Mouse (Mus musculus) adrenal gland, adult 18-20 months (tissue): ENCODE measurements around the gene Slc35e3. TPM values are rescaled to one million over a fixed set of nuclear protein-coding genes. Genes with fewer than 3 reads are reported as not detected.
"Not testable (repeated sequence)": the region's sequence is repeated elsewhere in the genome, so short reads cannot be mapped to it uniquely, and the experiment has no call there.

Source experiments
- DNase-seq, 2 experiments: peaks; one replicate each; pipeline ENCODE4 v3.0.0; 2021 to 2022; ENCODE audit warnings: low spot score in 2 of 2
- total RNA-seq, 2 experiments: library from RNA; stranded (reverse); gene quantifications; 1 replicate in 1 of 2; 2 replicates in 1 of 2; pipeline ENCODE4 v1.2.3; 2021

Slc35e3 gene
- total RNA-seq, 2 experiments from 2014 or later = 13.1 to 15.0 TPM

DNA sequence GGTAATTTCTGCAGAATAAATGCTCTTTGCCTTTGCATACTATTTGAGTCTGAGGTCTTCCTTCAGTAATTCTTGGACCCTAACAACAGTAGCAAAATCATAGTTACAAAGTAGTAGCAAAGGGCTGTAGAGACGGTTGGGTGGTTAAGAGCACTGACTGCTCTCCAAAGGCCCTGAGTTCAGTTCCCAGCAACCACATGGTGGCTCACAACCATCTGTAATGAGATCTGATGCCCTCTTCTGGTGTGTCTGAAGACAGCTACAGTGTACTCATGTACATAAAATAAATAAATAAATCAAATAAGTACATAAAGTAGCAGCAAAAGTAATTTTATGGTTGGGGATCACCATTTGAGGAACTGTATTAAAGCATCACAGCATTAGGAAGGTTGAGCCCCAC lies 30.5 kb downstream of the Slc35e3 start:
- DNase-seq = not testable (repeated sequence)

- no peak for DNase-seq
These were observed 31.2 kb downstream of the Slc35e3 start for GRCm38 (mm10) chr10:117714928-117715500.

GRCm38 (mm10) chr10:117714048-117714545 lies 32.1 kb downstream of the Slc35e3 start:
- no peak for DNase-seq

- no peak for DNase-seq
These were observed 32.7 kb downstream of the Slc35e3 start for GRCm38 (mm10) chr10:117713466-117713865.

DNA sequence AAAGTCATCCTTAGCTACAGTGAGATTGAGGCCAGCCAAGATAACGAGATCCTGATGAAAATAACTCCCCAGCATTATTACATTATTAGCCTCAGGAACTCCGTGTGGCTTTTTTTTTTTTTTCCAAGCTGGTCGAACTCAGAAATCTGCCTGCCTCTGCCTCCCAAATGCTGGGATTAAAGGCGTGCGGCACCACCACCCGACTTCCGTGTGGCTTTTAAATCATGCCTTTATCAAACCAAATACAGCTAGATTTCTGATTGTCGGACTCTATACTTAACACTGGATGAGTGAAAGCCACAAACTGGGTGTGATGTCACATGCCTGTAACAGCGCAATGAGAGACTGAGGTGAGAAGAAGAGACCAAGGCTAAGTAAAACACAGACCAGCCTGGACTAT lies 33.3 kb downstream of the Slc35e3 start:
- DNase-seq = no peak

GRCm38 (mm10) chr10:117712191-117712754 lies 33.9 kb downstream of the Slc35e3 start:
- DNase-seq = no peak

DNA sequence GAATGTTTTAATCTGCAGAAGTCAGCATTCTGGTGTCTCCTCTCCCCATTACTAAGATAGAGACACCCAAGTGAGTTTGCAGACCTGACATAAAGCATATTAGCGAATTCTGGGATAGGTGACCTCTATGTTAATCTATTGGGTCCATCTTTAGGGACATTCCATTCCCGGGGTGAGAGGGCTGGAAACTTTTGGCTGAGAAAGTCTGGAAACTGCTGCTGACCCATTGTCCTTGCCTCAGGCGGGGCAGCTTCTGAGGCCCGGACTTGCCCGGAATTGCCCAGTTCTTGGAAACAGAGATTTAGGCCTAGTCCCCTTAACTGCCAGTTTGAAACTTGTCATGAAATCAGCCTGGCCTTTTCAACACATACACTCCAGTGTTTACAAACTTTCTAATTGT lies 34.8 kb downstream of the Slc35e3 start:
- DNase-seq = no peak

DNA sequence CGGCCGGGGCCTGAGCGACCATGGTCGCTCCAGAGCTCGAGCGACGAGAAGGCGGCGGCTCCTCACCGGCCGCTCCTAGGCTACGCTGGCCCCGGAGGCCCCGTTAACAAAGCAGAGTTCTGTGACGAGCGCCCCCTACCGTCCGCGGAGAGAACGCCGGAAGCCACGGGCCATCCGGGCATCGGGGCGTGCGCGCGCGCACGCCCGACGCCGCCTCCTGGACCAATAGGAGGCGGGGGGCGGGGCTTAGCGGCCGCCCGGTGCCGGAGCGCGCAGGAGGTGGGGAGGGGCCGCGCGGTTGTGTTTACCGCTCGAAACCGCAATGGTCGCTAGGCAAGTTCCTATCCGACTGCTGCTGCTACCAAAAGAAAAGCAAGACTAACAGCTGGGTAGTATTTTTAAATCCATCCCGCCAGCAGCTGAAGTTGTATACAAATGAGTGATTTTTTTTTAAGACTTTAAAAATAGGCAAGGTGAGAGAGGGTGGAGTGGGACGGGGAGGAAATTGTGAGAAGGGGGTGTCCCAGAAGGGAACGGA lies 35.5 kb downstream of the Slc35e3 start, which contains the start of gene Mdm2:
Gene Mdm2, minus strand, starts transcription at position 155 of the 538 bp plus-strand sequence.
- DNase-seq = peak; percentile 99

- peak; percentile 75 to 78 for DNase-seq
These were observed 36.1 kb downstream of the Slc35e3 start for GRCm38 (mm10) chr10:117709930-117710603.

- no peak for DNase-seq
These were observed 36.8 kb downstream of the Slc35e3 start for GRCm38 (mm10) chr10:117709326-117709830.

DNA sequence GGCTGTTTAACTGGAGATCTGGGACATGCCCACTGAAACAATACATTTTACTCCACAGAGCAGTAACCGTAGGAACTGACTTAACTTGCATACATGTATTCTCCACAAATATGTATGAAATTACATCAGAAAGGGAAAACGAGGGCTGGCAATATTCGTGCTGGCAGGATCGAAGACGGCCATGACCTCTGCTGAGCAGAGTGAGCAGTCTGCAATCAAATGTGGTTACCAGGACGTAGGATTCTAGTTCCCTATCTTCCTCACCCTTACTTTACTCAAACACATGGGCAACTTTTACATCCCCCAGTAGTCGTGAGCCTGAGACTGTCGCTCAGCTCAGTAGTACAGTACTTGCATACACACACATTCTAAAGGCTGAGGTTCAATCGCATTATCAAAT lies 37.3 kb downstream of the Slc35e3 start:
- DNase-seq = no peak

DNA sequence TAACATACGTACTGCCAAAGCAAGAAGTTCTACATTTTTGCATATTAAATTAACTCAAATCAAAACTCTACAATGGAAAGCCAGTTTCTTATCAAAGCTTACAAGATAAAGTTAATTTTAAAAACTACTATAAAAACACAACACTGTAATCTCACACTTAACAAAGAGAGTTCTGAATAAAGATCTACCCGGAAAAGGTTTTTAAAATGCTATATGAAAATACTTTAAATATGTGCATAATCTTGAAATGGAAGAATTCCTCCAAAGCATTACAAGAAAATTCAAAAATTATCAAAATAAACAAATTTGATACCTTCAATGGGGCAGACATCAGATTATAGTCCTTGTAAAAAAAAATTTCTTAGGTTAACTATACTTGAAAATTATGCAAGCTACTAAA lies 37.8 kb downstream of the Slc35e3 start:
- no peak for DNase-seq

- DNase-seq = no peak
These were observed 38.9 kb downstream of the Slc35e3 start for GRCm38 (mm10) chr10:117707114-117707838.

DNA sequence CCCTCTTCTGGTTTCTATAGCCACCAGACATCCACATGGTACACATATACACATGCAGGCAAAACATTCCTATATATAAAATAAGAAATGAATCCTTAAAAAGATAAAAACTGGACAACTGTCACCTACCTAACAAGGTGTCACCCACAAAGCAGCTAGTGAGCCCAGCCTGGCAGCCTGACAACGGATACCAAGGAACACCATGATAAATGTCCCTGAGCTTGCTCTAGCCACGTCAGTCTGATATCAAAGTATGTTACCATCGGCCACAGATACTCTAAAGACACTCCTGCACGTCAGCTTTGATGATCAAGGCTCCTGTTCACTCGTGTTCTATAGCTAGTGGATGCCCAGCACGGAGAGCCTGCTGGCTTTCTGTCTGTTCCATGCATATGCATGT lies 39.7 kb downstream of the Slc35e3 start:
- DNase-seq = no peak

GRCm38 (mm10) chr10:117705806-117706205 lies 40.4 kb downstream of the Slc35e3 start:
- DNase-seq = no peak

GRCm38 (mm10) chr10:117704964-117705335 lies 41.2 kb downstream of the Slc35e3 start:
- no peak for DNase-seq

- DNase-seq = not testable (repeated sequence)
These were observed 41.7 kb downstream of the Slc35e3 start for GRCm38 (mm10) chr10:117704314-117704963.

DNA sequence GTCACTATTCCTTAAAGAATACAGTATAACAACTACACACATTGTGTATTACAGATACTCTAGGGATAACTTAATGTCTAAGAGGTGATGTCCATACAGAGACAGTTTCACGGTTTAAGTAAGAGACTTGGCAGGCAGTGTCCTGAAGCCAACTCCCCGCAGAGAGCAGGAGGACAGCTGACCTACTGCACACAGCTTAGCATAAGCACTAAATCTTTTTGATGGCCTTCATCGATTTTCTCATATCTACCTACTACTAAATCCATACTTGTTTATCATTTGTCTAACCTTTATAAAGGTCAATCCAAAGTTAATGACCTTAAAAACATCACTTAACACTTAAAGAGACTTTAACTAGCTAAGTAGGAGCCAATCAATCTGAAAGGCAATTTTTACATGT lies 42.7 kb downstream of the Slc35e3 start:
- DNase-seq = no peak

DNA sequence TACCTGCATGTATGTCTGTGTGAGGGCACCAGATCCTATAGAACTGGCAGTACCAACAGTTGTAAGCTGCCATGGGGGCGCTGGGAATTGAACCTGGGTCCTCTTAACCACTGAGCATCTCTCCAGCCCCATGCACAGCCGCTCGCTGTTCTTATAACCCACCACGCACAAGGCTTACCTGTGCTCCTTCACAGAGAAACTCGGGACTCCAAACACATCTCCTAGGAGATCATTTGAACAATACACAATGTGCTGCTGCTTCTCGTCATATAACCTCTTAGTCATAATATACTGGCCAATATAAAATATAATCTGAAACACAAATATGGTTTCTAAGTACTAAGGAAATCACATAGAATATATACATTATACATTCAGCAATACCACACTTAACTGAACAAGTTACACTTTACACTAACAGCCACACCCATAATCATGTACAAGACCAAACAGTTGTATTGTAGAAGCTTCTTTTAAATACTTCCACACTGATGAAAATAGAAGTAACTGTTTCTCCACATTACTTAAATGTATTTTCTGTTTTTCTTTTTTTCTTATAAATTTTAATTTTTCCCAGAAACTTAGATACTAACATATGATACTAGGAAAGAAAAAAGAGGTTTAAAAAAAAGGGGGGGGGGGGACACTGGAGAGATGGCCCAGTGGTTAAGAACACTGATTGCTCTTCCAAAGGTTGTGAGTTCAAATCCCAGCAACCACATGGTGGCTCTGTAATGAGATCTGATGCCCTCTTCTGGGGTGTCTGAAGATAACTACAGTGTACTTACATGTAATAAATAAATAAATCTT lies 43.9 kb downstream of the Slc35e3 start:
- DNase-seq = no peak
